Mouse (Mus musculus): Measurements from ENCODE around the gene Cldn19.
A peak's percentile ranks its signal among the peaks of the same experiment; 100 is the strongest.
"Not testable (repeated sequence)": the region's sequence is repeated elsewhere in the genome, so short reads cannot be mapped to it uniquely, and the experiment has no call there.

The Cldn19 gene

DNA sequence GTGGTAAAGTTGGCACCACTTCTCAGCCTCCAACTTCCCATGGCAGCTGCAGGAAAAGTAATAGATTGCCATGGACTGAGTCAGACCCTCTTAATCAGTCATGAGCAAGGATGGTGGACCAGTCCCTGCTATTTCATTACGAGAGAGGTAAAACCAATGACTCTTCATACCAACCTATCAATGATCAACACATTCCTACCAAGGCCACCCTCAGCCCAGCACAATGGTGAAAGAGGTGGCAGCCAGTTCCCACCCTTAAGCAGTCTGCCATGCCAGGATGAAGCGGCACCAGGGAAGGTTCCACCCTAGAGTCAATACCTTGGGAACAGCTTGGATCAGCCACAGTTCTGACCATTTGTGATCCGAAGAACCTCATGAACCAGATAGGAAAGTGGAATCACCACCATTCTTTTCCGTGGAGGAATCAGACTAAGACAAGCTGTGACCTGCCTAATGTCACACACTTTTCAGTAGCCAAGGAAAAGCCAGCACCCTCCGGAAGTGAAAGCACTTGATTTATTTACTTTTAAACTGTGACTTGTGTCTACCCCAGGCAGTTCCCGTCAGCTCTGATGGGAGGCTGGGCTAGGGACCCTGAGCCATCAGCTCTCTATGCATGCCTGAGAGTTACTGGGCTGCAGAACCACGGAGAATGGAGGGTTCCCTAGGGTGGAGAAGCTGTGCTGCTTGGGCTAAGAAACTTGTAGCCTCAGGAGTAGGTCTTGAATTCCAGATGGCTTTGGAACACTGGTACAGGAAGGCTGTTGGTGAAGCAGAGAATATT lies 3.0 kb upstream of the Cldn19 start:
- DNase-seq (ENCODE audit: low read depth): no peak

DNA sequence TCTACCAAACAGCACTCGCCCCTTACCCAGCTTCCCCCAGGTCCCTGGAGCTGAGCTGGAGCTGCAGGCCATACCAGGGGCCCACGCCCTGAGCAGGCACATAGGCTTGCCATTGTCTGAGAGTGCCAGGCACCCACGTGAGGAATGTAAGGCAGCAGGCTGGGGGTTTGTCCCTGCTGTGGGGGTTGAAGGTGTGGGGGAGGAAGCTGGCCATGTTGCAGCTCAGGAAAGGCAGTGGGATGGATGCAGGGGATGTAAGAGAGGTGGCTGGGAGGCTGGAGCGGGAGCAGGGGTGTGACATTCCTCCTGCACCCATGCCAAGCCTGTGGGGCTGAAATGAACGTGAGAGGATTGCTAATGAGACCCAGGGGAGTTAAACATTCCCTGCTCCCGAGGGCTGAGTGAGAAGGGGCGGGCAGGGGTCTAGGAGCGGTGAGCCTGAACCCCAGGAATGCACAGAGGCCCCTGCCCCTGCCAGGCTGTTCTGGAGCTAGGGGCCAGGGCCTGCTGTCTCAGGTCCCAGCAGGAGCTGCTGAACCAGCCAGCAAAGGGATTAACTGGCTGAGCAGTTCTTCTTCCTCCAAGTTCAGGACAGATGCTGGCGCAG lies 1.1 kb upstream of the Cldn19 start:
- no peak for DNase-seq (ENCODE audit: low read depth)

DNA sequence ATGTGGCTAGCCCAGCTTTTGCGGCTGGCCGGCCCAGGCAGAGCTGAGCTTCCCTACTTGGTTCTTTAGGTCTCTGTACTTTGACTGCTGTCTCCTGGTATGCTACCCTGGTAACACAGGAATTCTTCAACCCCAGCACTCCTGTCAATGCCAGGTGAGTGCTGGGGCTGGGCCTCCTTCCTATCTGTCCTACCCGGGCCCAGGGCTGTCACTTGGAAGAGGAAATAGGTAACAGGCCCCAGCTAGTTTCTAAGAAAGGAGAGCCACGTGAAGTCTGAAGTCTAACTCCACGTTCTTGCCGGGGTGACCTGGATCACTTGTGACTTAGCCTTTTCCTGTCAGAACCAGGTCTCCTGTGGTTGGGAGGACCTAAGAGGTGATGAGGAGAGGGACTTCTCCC lies 1.9 kb downstream of the Cldn19 start:
- DNase-seq (ENCODE audit: low read depth): no peak

DNA sequence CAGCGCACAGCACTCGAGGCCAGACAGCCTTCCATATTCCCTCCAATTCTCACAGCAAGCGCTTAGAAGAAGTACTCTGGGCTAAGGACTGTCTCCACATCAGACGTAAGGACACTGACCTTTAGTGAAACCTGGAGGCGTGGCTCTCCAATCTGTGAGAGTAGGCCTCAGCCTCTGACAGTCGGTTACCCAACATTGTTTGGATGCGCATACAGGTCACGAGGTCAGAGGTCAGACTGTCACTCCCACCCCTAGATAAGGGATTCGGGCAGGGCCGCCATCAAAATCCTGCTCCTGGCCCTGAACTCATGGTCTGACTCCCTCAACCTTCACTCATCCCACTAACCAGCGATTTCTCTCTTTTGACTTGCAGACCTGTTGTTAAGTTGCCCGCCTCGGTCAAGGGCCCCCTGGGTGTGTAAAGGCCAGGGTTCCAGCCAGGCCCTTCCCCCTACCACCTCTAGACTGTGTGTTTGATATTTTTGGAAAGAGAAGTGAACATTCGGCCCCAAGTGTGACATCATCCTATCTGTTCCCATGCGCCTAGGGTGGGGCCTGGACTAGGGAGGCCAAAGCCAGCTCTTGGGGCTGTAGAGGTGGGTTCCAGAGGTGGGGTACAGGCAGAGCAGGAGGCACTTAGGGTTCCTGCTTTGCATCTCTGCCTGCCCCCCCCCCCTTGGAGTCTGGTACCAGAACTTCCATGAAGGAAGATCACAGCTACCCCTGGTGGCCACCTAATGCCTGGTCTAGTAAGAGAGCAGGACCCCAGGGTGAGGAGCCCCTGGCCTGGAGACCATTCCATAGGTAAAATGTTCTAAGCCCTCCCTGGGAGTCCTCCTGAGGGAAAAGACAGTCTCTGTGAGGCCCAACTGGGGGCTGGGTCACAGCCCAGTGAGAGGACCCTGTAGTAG lies 4.4 kb downstream of the Cldn19 start:
- DNase-seq (ENCODE audit: low read depth): no peak

DNA sequence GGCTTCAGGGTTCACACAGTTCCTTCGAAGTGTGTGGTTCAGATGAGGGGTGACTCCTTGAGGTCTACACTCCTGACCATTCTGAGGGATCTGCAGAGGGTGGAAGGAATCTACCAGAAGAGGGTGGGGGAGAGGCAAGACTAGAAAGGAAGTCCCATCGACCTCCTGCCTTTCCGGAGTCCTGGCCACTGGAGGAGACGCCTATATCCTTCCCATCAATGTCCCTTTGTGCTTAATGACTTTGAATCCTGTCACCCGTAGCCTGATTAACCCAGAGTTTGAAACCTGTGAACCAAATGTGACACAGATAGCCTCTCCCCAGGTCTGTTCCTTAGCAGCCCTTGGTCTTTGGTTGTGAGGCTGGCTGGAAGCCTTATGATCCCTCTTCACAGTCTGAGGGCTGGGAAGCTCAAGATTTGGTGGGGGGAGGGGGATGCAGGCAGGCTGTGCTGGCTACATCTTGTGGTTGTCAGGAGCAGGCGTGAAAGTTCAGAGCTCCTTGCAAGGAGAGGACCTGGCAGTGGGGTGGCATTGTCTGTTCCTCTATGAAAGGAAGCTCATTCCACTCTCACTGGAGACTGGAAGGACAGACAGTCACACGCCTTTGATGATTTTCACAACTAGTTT lies 6.0 kb downstream of the Cldn19 start:
- DNase-seq (ENCODE audit: low read depth): no peak

DNA sequence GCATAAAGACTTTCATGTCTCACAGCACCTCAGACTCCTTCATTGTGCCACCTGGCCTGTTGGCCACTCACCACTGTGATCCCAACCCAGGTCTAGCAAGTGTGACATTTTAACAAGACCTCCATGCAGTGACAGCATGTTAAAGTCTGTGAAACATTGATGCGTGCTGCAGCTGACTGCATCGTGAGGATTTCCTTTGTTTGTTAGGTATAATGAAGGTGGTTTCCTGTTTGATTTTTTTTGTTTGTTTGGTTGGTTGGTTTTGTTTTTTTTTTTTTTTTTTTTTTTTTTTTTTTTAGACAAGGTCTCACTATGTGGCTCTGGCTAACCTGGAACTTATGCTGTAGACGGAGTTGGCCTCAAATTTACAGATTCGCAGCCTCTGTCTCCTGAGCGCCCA lies 7.3 kb downstream of the Cldn19 start:
- DNase-seq (ENCODE audit: low read depth): no peak

DNA sequence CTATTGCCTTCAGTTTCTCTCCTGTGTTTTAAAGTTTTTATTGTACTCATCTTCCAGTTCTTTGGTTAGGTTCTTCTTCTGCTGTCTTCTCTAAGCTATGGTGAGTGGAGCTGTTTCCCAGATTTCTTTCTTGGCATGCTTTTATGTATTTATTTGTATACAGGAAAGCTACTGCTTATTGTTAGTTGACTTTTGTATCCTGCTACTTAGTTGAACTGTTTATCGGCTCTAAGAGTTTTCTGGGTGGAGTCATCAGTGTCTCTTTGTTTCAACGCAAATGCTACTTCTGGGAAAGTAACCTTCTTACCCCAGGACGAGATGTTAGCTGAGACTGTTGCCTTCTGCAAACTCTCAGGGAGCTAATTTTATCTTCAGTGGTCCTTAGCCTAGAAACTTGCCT lies 8.2 kb downstream of the Cldn19 start:
- no peak for DNase-seq (ENCODE audit: low read depth)

DNA sequence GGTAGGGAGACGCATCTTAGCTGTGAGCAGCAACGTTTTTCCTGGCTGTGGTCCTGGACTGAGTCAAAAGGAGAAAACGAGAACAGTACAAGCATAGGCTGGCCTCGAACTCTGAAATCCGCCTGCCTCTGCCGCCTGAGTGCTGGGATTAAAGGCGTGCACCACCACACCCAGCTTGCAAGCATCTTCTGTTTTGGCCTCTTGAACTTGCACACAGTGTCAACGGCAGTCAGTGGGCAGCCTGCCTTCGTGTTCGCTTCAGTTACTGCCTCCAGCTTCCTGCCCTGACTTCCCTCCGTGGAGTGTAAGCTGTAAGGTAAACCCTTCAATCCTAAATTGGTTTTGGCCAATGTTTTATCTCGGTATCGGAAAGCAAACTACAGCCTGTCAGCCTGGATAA lies 11.4 kb downstream of the Cldn19 start:
- no peak for DNase-seq (ENCODE audit: low read depth)

DNA sequence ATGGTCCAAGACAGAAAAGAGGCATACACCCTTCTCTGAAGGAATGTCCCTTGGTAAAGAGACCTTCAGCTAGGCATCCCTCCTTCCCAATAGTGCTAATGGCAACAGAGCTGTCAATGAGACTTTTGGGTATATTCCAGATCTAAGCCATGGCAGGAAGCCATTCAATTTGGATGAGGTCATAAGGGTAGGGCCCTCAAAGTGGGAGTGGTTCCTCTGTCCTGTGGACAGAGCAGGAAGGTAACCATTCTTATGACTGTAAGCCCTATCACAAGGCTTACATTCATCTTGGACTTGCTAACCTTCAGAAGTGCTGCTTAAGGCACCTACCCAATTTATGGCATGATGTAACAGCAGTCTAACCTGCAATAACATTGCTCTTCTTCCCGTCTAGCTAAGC lies 19.4 kb downstream of the Cldn19 start:
- DNase-seq (ENCODE audit: low read depth): peak; percentile 33

DNA sequence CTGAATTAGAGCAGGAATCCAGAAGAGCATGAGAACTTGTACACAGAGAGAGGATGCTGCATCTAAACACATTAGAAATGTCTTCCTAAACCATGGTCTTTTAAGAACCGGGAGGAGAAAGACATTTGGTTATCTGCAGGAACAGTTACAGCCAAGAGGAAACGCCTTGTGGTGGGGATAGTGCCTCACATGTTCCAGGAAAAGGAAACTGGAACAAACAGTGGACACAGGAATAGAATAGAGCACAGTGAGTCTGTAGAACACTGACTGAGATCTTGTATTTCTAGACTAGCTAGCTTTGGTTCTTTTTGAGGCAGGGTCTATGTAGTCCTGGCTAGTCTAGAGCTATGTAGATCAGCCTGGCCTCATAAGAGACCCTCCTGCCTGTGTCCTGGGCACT lies 20.0 kb downstream of the Cldn19 start:
- DNase-seq (ENCODE audit: low read depth): peak; percentile 27

DNA sequence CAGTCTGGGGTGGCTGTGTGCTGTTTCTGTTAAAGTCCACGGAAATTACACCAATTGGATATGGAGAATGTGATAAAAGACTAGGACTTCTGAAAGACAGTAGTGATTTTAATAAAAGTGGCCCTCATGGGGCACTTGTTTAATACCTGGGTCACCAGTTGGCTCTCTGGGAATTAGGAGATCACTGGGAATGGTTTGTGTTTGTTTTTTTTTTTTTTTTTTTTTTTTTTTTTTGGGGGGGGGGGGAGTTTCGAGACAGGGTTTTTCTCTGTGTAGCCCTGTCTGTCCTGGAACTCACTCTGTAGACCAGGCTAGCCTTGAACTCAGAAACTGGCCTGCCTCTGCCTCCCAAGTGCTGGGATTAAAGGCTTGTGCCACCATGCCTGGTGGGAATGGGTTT lies 20.5 kb downstream of the Cldn19 start:
- DNase-seq (ENCODE audit: low read depth): no peak

DNA sequence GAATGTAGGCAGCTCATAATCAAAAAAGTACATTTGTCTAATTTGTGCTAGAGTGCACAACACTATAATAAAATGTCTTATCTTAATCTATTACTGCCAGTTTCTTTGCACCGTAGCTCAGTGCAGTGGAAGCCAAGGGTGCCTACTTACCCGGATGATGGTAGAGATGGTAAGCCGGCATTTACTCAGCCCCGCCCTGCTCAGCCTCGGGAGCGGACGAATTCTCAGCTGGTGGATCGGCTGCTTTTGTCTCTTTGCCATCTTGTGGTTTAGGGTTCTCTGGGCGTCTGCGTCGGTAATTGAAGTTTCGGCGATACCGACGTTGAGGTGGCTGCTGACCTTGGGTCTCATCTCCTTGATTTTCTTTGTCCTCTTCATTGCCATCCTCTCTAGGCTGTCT lies 23.6 kb downstream of the Cldn19 start:
- DNase-seq (ENCODE audit: low read depth): not testable (repeated sequence)

DNA sequence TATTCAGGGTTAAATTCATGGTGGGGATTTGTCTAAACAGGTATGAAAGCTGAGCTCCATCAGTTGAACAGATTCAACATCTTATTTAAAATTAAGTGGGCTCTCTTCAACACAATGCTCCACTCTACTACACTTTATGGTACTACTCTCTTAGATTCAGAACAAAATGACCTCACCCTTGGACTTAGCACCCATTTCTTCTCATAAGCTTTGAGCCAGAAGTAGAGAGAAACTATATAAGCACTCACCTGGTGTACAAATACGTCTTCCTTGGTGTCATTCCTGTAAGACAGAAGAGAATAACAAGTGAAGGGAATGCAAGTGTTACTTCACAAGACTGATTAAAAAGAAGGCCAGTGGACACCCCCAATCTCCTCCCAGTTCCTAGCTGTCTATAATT lies 29.6 kb downstream of the Cldn19 start:
- DNase-seq (ENCODE audit: low read depth): no peak

DNA sequence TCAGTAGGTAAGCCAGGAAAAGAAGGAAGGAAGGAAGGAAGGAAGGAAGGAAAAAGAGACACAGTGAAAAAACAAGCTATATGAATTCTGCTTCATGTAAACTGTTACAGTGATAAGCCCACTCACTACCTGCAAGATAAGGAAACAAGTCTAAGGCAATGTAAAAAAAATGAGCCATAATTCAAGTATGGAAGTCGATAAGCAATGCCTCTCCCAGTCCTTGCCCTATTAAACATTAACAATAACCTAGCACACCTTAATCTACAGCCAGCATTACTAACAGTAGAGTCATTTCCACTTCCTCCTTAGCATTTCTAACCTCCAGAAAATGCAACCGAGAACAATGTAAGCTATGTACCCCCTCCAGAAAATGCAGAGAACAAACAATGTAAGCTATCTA lies 30.1 kb downstream of the Cldn19 start:
- no peak for DNase-seq (ENCODE audit: low read depth)

DNA sequence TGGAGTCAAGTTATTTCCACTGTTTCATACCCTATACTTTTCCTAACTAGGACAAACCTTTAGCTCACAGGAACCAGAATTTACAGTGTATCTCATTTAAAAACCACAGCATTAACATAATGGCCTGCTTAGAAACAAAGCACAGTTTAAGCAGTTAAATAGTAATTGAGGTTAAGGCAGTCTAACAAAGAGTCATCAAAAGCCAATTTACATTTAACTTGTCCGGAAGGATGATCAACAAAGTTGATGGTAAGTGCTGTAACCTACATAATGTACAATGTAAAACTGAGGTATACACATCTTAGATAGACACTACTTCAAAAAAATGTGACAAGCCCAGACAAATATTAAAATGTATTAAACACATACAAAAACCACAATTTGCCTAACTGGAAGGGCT lies 36.7 kb downstream of the Cldn19 start:
- no peak for DNase-seq (ENCODE audit: low read depth)

DNA sequence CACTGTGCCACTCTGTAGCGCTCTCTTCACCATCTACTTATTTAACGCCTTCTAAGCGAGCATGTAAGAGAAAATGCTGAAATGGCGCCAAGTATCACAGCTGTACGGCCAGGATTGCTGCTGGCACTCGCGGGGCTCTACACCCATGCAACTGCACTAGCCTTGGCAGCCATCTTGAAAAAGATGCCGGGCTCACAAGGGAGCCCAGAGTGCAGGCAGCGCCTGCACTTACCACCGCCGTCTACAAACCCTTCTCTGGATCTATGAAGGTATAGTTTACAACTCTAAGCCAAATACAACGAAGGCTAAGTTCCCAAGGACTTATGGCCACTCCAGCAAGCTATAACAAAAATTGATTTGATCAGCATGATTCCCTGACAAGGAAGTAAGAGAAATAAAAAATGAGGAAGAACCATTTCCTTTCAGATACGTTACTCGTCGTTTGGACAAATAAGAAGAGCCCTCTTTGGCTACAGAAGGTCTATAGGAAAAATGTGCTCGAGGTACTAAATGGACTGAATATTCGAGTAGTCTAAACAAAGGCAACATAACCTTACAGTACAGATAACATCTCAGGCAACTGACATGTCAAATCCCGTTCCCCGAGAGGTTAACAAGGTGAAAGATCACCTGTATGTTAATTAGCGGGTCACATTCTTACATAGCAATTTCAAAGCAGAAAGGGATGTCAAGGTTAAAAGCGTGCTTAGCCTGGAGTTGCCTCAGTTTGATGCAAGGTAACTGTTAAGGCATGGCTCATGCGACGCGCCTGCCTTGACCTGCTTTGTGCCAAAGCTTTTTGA lies 37.8 kb downstream of the Cldn19 start:
- DNase-seq (ENCODE audit: low read depth): peak; percentile 69

DNA sequence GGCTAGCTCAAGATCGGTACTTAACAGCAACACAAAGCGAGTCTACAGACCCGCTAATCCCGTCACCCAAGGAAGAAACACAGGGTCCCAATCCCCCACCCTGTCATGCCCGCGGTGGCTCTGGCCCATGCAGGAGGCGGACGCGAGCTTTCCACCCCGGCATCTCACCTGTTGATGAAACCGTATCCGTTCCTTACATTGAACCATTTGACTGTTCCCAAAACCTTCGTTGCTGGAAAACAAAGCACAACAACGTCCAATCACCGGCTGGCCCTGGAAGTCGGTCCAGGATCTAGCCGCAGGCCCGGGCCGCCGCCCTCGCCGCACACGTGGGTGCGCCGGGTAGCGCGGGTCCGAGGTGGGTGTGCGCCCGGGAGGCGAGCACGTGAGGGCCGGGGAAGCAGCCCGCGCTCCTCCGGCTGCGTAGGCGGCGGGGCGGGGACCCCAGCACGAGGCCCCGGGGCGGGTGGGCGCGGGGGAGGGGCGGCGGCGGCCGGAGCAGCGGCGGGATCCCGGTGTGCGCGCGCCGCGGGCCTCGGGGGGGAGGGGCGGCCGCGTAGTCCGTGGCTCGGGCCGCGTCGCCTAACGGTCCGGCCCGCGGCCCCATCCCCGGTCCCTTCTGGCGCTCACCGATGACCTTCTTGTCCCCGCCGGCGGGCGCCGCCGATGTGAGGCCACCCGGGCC lies 38.5 kb downstream of the Cldn19 start:
- DNase-seq (ENCODE audit: low read depth): no peak

DNA sequence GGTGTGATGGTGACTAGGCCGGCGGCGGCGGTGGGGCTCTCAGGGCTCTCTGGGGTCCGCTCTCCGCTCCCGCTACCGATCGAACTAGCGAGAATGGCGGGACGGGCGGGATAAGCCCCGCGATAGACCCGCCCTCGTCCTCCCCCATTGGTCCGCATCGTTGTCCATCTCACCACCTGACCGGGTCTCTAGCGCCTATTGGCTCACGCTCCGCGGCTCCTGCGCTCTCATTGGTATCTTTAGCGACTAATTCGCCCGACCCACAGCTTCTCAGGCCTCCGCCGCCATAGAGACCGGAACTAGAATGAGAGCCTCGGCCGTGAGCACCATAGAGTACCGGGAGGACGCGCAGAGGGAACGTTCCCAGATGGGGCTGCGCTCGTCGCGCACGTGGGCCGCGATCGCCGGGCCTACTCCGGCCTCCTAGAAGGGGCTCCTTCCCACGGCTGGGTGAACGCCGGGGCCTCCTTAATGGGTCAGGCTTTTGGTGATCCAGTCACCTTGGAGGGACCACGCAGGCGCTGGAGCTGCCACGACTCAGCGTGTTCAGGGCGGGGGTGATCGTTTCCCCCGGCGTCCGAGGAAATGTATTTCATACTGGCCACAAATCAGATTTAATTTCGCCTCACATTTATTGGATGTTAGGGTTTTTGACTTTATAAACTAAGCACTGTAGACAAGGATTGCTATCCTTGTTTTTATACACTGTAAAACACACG lies 39.4 kb downstream of the Cldn19 start, which contains the start of gene Ybx1:
TSS of gene Ybx1 (minus strand) at position 190 of the 719 bp plus-strand sequence.
- DNase-seq (ENCODE audit: low read depth): peak; percentile 98

DNA sequence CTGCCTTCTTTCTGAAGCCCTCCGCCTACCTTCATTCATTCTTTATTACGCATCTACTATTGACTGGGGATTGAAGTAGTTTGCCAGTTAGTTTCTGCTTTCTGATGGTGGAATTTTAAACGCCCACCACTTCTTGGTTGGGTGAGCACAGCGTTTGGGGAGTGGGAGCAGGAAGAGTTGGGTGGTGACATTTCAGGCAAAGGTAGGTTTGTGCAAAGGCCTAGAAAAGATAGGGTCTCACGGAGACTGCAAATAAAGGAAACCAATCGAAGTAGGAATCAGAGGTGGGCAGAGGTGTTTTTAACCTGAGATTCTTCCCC lies 39.9 kb downstream of the Cldn19 start:
- DNase-seq (ENCODE audit: low read depth): no peak

DNA sequence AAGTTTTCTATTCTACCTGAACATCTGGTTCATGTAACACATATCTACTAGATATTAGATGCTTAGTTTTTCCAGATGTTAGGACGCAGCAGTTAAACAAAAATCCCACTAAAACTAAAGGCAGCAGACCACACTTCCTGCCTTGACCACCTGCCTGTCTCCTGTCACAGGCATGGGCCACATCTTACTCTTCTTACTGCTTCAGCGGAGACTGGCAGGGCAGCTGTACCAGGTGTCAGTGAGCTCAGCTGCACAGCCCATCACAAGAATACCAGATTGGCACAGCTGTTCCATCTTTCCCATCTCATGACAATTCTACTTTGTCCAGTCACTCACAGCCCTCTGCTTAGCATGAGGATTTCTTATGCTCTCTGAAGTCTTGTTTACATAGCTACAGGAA lies 42.1 kb downstream of the Cldn19 start:
- no peak for DNase-seq (ENCODE audit: low read depth)

Data from 416B (cell line).